Mouse (Mus musculus) adrenal gland, adult 8-10 months (tissue): Measurements from ENCODE around the gene Zbtb8os. TPM values are rescaled to one million over a fixed set of nuclear protein-coding genes. Genes with fewer than 3 reads are reported as not detected.

Experiments
- DNase-seq: peaks from one replicate; pipeline ENCODE4 v3.0.0; 2022
- total RNA-seq, 4 experiments: library from RNA; stranded (reverse); gene quantifications; 2 replicates each; pipeline ENCODE4 v1.2.4; 2022

Gene Zbtb8os
- total RNA-seq, 4 experiments from 2014 or later: 50.9 to 62.1 (median 56.6) TPM

- no peak for DNase-seq
Measured at GRCm38 (mm10) chr4:129377601-129378390, 42.3 kb downstream of the Zbtb8os start, which contains the start of gene Zbtb8a. TSS of gene Zbtb8a (minus strand) at chr4:129378116.

- no peak for DNase-seq
Measured at GRCm38 (mm10) chr4:129379805-129380204, 44.3 kb downstream of the Zbtb8os start.

- no peak for DNase-seq
Measured at GRCm38 (mm10) chr4:129381148-129381547, 45.7 kb downstream of the Zbtb8os start.

- no peak for DNase-seq
Measured at GRCm38 (mm10) chr4:129382029-129382428, 46.5 kb downstream of the Zbtb8os start.

GRCm38 (mm10) chr4:129382488-129382887 is 47.0 kb downstream of the Zbtb8os start:
- DNase-seq: no peak

- DNase-seq: no peak
Measured at GRCm38 (mm10) chr4:129383586-129383985, 48.1 kb downstream of the Zbtb8os start.

- no peak for DNase-seq
Measured at GRCm38 (mm10) chr4:129384440-129384839, 48.9 kb downstream of the Zbtb8os start.

- no peak for DNase-seq
Measured at GRCm38 (mm10) chr4:129385685-129386084, 50.2 kb downstream of the Zbtb8os start.

- DNase-seq: no peak
Measured at GRCm38 (mm10) chr4:129386269-129386946, 50.9 kb downstream of the Zbtb8os start.

- no peak for DNase-seq
Measured at GRCm38 (mm10) chr4:129386989-129387388, 51.5 kb downstream of the Zbtb8os start.

GRCm38 (mm10) chr4:129388404-129388803 is 52.9 kb downstream of the Zbtb8os start:
- no peak for DNase-seq

- DNase-seq: no peak
Measured at GRCm38 (mm10) chr4:129390216-129390743, 54.8 kb downstream of the Zbtb8os start.

GRCm38 (mm10) chr4:129390936-129391557 is 55.6 kb downstream of the Zbtb8os start:
- no peak for DNase-seq

- no peak for DNase-seq
Measured at GRCm38 (mm10) chr4:129394089-129394870, 58.8 kb downstream of the Zbtb8os start.

GRCm38 (mm10) chr4:129396960-129397359 is 61.5 kb downstream of the Zbtb8os start:
- DNase-seq: no peak

GRCm38 (mm10) chr4:129399813-129400212 is 64.3 kb downstream of the Zbtb8os start:
- no peak for DNase-seq

Other genes with a start within 250 kb of the Zbtb8os start
- gene Tmem54, start 230.1 kb upstream of the Zbtb8os start, total RNA-seq: not detected
- 1 to 10 TPM; 2.1 to 4.9 (median 3.6) TPM for gene Hpca, start 213.7 kb upstream of the Zbtb8os start, total RNA-seq
- 1 to 10 TPM; 3.7 to 6.3 (median 4.7) TPM for gene Fndc5, start 198.7 kb upstream of the Zbtb8os start, total RNA-seq
- gene S100pbp, start 146.0 kb upstream of the Zbtb8os start, total RNA-seq: 10 to 100 TPM; 21.7 to 31.7 (median 25.4) TPM
- gene Yars, start 145.9 kb upstream of the Zbtb8os start, total RNA-seq: 100 to 1,000 TPM in 1 of 4 experiments, 10 to 100 TPM in 3; 83.3 to 108 (median 89.0) TPM
- 10 to 100 TPM; 23.9 to 44.8 (median 34.4) TPM for gene C77080, start 74.3 kb upstream of the Zbtb8os start, total RNA-seq
- gene Sync, start 48.1 kb upstream of the Zbtb8os start, total RNA-seq: 1 to 10 TPM in 3 of 4 experiments, under 1 TPM in 1; 0.73 to 2.5 (median 1.1) TPM
- gene Rbbp4, start 325 bp upstream of the Zbtb8os start, total RNA-seq: 100 to 1,000 TPM; 122 to 167 (median 155) TPM
- gene Zbtb8a, start 42.4 kb downstream of the Zbtb8os start, total RNA-seq: 1 to 10 TPM; 4.7 to 7.8 (median 5.2) TPM
- gene Zbtb8b, start 105.2 kb downstream of the Zbtb8os start, total RNA-seq: under 1 TPM; 0.09 to 0.65 (median 0.34) TPM
- 10 to 100 TPM; 73.0 to 83.5 (median 80.3) TPM for gene Bsdc1, start 125.9 kb downstream of the Zbtb8os start, total RNA-seq
- gene Tssk3, start 155.3 kb downstream of the Zbtb8os start, total RNA-seq: not detected
- gene Fam229a, start 155.5 kb downstream of the Zbtb8os start, total RNA-seq: 1 to 10 TPM in 1 of 4 experiments, not detected in 3; 1.2 TPM
- gene Marcksl1, start 177.9 kb downstream of the Zbtb8os start, total RNA-seq: 10 to 100 TPM; 36.0 to 48.0 (median 43.9) TPM
- 10 to 100 TPM; 41.0 to 84.1 (median 61.0) TPM for gene Hdac1, start 207.0 kb downstream of the Zbtb8os start, total RNA-seq
- gene Lck, start 237.9 kb downstream of the Zbtb8os start, total RNA-seq: 1 to 10 TPM; 1.9 to 3.5 (median 2.6) TPM
- 10 to 100 TPM; 25.5 to 43.5 (median 29.0) TPM for gene Fam167b, start 242.9 kb downstream of the Zbtb8os start, total RNA-seq